Mouse (Mus musculus): Measurements from ENCODE around the gene Col15a1. TPM values are rescaled to one million over a fixed set of nuclear protein-coding genes. Genes with fewer than 3 reads are reported as not detected.
A peak's percentile ranks its signal among the peaks of the same experiment; 100 is the strongest.

The Col15a1 gene
- polyA plus RNA-seq, 1 experiment from 2014 or later: 16.0 TPM

GRCm38 (mm10) chr4:47342632-47343031 lies 134.7 kb downstream of the Col15a1 start:
- 55% methylated on average over 8 of the region's 8 CpGs for WGBS
- H3K9ac ChIP-seq: no peak overlapping the region
- H3K4me3 ChIP-seq (replicated peaks): no peak overlapping the region
- ATAC-seq: no peak
- no peak overlapping the region for H3K27ac ChIP-seq
- no peaks in the 10 kb centered on the region for H3K27me3 ChIP-seq (replicated peaks)
- no peak overlapping the region for H3K4me2 ChIP-seq (replicated peaks)
- H3K9me3 ChIP-seq: no peaks in the 10 kb centered on the region
- H3K4me1 ChIP-seq (replicated peaks): no peaks in the 10 kb centered on the region
- no peaks in the 10 kb centered on the region for H3K36me3 ChIP-seq

- Histone ChIP-seq H3K9me3 (no peaks in the 10 kb centered on the region), H3K4me1 (replicated peaks) (0 out of 2 replicates have a peak, but pooled peaks cover 2% of the 10 kb centered on the region), H3K4me3 (replicated peaks) (no peak overlapping the region), H3K27me3 (replicated peaks) (no peaks in the 10 kb centered on the region), H3K9ac (no peak overlapping the region), H3K4me2 (replicated peaks) (no peak overlapping the region), H3K36me3 (no peaks in the 10 kb centered on the region), H3K27ac (no peak overlapping the region)
- peak; percentile 36; the same call in 1 of the 2 replicates for ATAC-seq
- 69% methylated on average over 4 of the region's 4 CpGs for WGBS
These were observed 139.1 kb downstream of the Col15a1 start for GRCm38 (mm10) chr4:47347022-47347421.

GRCm38 (mm10) chr4:47349759-47350158 lies 141.8 kb downstream of the Col15a1 start:
- H3K9me3 ChIP-seq: no peaks in the 10 kb centered on the region
- ATAC-seq: no peak
- 0 out of 2 replicates have a peak, but pooled peaks cover 2% of the 10 kb centered on the region for H3K4me1 ChIP-seq (replicated peaks)
- no peaks in the 10 kb centered on the region for H3K27me3 ChIP-seq (replicated peaks)
- no peaks in the 10 kb centered on the region for H3K36me3 ChIP-seq
- 46% methylated on average over 6 of the region's 6 CpGs for WGBS
- no peak overlapping the region for H3K27ac ChIP-seq
- no peak overlapping the region for H3K9ac ChIP-seq
- H3K4me2 ChIP-seq (replicated peaks): no peak overlapping the region
- H3K4me3 ChIP-seq (replicated peaks): no peak overlapping the region

DNA sequence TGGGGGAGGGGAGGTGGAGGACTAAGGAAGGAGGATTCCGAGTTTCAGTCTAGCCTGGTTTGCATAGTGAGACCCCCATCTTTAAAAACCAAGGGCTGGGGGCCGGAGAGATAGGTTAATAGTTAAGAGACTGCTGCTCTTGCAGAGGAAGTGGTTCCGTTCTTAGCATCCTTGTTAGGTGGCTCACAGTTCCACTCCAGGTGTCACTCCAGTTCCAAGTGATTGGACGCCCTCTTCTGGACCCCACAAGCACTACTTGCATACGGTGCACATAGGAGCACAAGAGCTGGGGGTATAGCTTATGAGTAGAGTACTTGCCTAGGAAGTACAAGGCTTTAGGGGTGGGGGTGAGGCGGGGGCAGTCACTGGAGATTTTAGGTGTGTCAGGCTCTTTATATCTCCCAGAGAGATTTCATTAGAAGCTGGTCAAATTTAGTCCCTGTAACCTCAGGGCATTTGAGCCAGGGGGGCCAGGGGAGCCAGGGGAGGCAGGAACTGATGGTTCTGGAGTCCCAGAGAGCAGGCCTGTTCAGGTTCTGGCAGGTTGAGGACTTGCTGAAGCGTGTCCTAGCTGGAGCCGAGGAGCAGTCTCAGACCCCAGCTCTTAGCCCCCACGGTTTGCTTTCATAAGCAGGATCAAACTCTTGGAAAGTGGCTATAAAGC lies 143.6 kb downstream of the Col15a1 start:
- Histone ChIP-seq H3K4me3 (replicated peaks) (peak overlapping the region; percentile 96), H3K36me3 (no peaks in the 10 kb centered on the region), H3K27ac (peak overlapping the region; percentile 56; the same call in 1 of the 2 replicates), H3K27me3 (replicated peaks) (no peaks in the 10 kb centered on the region), H3K9me3 (no peaks in the 10 kb centered on the region), H3K4me2 (replicated peaks) (peak overlapping the region; percentile 98), H3K9ac (peak overlapping the region; percentile 59; the same call in 1 of the 2 replicates), H3K4me1 (replicated peaks) (0 out of 2 replicates have a peak, but pooled peaks cover 2% of the 10 kb centered on the region)
- ATAC-seq: no peak
- 24% methylated on average over 9 of the region's 9 CpGs for whole genome bisulfite sequencing

DNA sequence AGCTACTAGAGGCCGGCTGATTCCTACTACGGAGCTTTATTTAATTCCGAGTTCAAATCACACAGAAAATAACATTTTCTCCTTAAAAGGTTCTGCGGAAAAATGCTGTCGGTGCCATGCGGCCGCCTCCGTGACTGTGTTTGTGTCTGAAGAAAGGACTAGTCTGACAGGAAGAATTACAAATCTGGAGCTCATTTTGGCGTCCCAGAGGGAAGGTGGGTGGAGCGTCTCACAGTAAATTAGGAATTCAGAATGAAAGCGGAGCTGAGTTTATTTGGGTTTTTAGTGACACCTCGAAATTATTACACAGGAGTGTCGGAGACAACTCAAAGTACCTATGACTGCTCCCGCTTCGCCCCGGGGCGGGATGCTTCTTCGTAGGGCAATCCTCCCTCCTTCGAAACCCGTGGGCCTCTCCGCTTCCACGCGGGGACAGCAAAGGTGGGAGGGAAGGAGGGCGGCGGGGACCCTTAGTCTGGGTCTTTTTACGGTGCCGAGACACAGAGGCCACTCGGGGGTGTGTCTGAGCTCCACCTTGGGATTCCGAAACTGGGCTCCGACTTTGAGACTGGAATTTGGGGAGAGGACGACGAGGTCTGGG lies 144.2 kb downstream of the Col15a1 start:
- WGBS: 1% methylated on average over 32 of the region's 32 CpGs
- Histone ChIP-seq H3K4me1 (replicated peaks) (0 out of 2 replicates have a peak, but pooled peaks cover 2% of the 10 kb centered on the region), H3K9me3 (no peaks in the 10 kb centered on the region), H3K4me2 (replicated peaks) (peak overlapping the region; percentile 98), H3K27ac (peak overlapping the region; percentile 81), H3K36me3 (no peaks in the 10 kb centered on the region), H3K4me3 (replicated peaks) (peak overlapping the region; percentile 96), H3K27me3 (replicated peaks) (no peaks in the 10 kb centered on the region), H3K9ac (peak overlapping the region; percentile 59)
- no peak for ATAC-seq

DNA sequence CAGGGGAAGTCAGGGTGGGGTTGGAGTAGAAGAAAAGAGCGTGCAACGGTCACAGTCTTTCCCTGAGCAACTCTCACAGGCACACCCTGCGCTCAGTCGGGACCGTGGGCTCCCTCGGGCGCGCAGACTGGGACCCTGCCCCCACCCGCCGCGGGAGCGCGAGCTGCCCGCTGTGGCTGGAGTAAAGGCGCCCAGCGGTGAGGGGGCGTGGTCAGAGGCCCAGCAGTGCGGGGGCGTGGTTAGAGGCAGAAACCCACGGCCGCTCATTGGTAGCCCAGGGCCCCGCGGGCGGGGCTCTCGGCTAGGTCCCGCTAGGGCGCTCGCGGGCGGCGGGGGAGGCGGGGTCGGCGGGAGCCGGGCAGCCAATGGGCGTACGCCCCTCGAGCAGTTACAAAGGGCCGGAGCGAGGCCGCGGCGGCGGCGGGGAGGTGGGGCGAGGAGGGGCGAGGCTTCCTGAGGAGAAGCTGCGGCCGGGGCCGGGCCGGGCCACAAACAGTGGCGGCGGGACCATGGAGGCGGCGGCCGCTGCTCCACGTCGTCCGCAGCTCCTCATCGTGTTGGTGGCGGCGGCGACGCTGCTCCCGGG lies 144.9 kb downstream of the Col15a1 start, which contains the start of gene Tgfbr1:
TSS of gene Tgfbr1 (plus strand) at position 420 of the 586 bp plus-strand sequence.
- no peaks in the 10 kb centered on the region for H3K27me3 ChIP-seq (replicated peaks)

GRCm38 (mm10) chr4:47353416-47354111 lies 145.6 kb downstream of the Col15a1 start:
- Histone ChIP-seq H3K27me3 (replicated peaks) (no peaks in the 10 kb centered on the region), H3K4me3 (replicated peaks) (peak overlapping the region; percentile 96), H3K9me3 (no peaks in the 10 kb centered on the region), H3K9ac (peak overlapping the region; percentile 85), H3K36me3 (no peaks in the 10 kb centered on the region), H3K4me1 (replicated peaks) (0 out of 2 replicates have a peak, but pooled peaks cover 2% of the 10 kb centered on the region), H3K4me2 (replicated peaks) (peak overlapping the region; percentile 98), H3K27ac (peak overlapping the region; percentile 95)
- ATAC-seq: peak; percentile 83
- WGBS: under 1% methylated on average over 68 of the region's 73 CpGs

More for the DNA sequence above, 144.9 kb downstream of the Col15a1 start, which contains the start of gene Tgfbr1:
- Histone ChIP-seq H3K4me2 (replicated peaks) (peak within 1 kb of the TSS; percentile 98), H3K27ac (peak within 1 kb of the TSS; percentile 95), H3K4me3 (replicated peaks) (peak within 1 kb of the TSS; percentile 96), H3K9ac (peak within 1 kb of the TSS; percentile 85), H3K4me1 (replicated peaks) (0 out of 2 replicates have a peak, but pooled peaks cover 2% of the 10 kb centered on the region), H3K9me3 (no peaks in the 10 kb centered on the region), H3K36me3 (no peaks in the 10 kb centered on the region)
- WGBS: under 1% methylated on average over 61 of the region's 65 CpGs
- peak; percentile 99 for ATAC-seq

GRCm38 (mm10) chr4:47354304-47354703 lies 146.3 kb downstream of the Col15a1 start:
- peak overlapping the region; percentile 98 for H3K4me2 ChIP-seq (replicated peaks)
- ATAC-seq: no peak
- 49% methylated on average over 3 of the region's 3 CpGs for WGBS

DNA sequence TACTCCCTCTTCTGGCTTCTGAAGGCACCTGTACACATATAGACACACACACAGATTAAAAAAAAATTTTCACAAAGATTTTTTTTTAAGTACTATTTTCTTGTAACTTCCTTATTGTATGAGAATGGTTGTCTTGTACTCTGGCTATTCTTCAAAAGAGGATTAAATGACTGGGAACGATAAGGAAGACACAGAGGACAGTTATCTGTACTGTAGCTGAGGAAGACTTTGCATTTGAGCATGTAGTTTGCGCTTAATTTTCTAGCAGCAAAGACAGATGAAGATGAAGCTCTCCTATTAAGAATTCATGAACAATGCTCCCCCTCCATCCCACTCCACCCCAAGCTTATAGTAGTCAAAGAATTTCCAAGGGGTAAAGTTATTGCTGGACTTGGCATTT lies 154.7 kb downstream of the Col15a1 start:
- no peak overlapping the region for H3K27ac ChIP-seq

More at GRCm38 (mm10) chr4:47354304-47354703, 146.3 kb downstream of the Col15a1 start:
- Histone ChIP-seq H3K36me3 (no peaks in the 10 kb centered on the region), H3K9me3 (no peaks in the 10 kb centered on the region), H3K4me1 (replicated peaks) (0 out of 2 replicates have a peak, but pooled peaks cover 2% of the 10 kb centered on the region), H3K9ac (peak overlapping the region; percentile 85), H3K4me3 (replicated peaks) (peak overlapping the region; percentile 96), H3K27ac (no peak overlapping the region), H3K27me3 (replicated peaks) (no peaks in the 10 kb centered on the region)

More for the DNA sequence above, 154.7 kb downstream of the Col15a1 start:
- Histone ChIP-seq H3K27me3 (replicated peaks) (no peaks in the 10 kb centered on the region), H3K9ac (no peak overlapping the region), H3K9me3 (no peaks in the 10 kb centered on the region), H3K4me2 (replicated peaks) (no peak overlapping the region), H3K4me3 (replicated peaks) (no peak overlapping the region), H3K4me1 (replicated peaks) (0 out of 2 replicates have a peak, but pooled peaks cover 7% of the 10 kb centered on the region), H3K36me3 (no peaks in the 10 kb centered on the region)
- no peak for ATAC-seq
- WGBS: 80% methylated on average over 2 of the region's 2 CpGs

All from intestine, embryonic 15.5 days (tissue).